ENCODE assay signal across 10 mouse cellular contexts in genomic region chr17:34813747-34814146, GRCm38 (mm10). TPM values are rescaled to one million over a fixed set of nuclear protein-coding genes. Genes with fewer than 3 reads are reported as not detected.
DNase-seq lines count a peak whose midpoint lies in the region; ATAC-seq and TF ChIP-seq lines count a peak whose summit lies in the region.
"Not testable (repeated sequence)": the region's sequence is repeated elsewhere in the genome, so short reads cannot be mapped to it uniquely, and the experiment has no call there.
"Had no signal": no experiment of that assay in that cellular context is flagged by ENCODE, and none has a peak within 500 bp of the region (broad histone marks: within the 10 kb centered on the region; RNA-seq: fewer than 3 reads in every experiment).

No protein-coding gene starts in this region.

- H3K27ac ChIP-seq in MEL (ENCODE audit: control insufficient read depth, low read depth, low read length); embryonic fibroblast, embryonic 13.5 days (ENCODE audit: insufficient read depth, low read length): not testable (repeated sequence)

- H3K9ac ChIP-seq in MEL (ENCODE audit: control insufficient read depth, low read depth, low read length, poor library complexity, severe bottlenecking), result not testable (repeated sequence)

- not testable (repeated sequence) for H3K9me3 ChIP-seq in MEL (replicated peaks; ENCODE audit: insufficient read depth, low read length)

- TF ChIP-seq CTCF in MEL (IDR thresholded peaks at IDR 0.05 in 2 of 3, conservative IDR thresholded peaks at IDR 0.05 in 1 of 3; ENCODE audit: control insufficient read depth in 1 of 3, insufficient read depth in 1 of 3, low read depth in 2 of 3, low read length in 3 of 3, poor library complexity in 1 of 3, severe bottlenecking in 1 of 3), result peak; percentile 63 to 93 (median 81)
- TF ChIP-seq CTCF in embryonic fibroblast, embryonic 13.5 days (IDR thresholded peaks at IDR 0.05; ENCODE audit: borderline replicate concordance, insufficient read depth, low read length), result 0 out of 2 replicates have a peak, but pooled peaks have one; percentile 19

- peak; percentile 33 for DNase-seq in MEL (ENCODE audit: low read depth, low spot score)
- peak; percentile 20 for DNase-seq in c-Kit-positive CD71-positive TER-119-negative erythroid progenitor cells, embryonic 14.5 days (ENCODE audit: low read depth)
- peak; percentile 43 for DNase-seq in heart, postnatal 4 days
- peak; percentile 38 to 64 for DNase-seq in layer of hippocampus, postnatal 25 days (ENCODE audit: extremely low spot score in 1 of 2, low spot score in 1 of 2)
- peak; percentile 52 for DNase-seq in right cerebral cortex, postnatal 4 days

- TF ChIP-seq POLR2A in MEL (IDR thresholded peaks at IDR 0.05; ENCODE audit: control insufficient read depth in 1 of 2, insufficient read depth in 1 of 2, low read depth in 1 of 2, low read length in 2 of 2, poor library complexity in 1 of 2); embryonic fibroblast, embryonic 13.5 days (IDR thresholded peaks at IDR 0.05; ENCODE audit: low read depth, low read length): not testable (repeated sequence)

- peak; percentile 38; the same call in 1 of the 2 replicates for ATAC-seq in megakaryocyte, adult 5-6 weeks (ENCODE audit: poor library complexity, severe bottlenecking)

- not testable (repeated sequence) for H3K79me2 ChIP-seq in MEL (ENCODE audit: control insufficient read depth, insufficient read depth, low read length, poor library complexity)

- H3K4me1 ChIP-seq in MEL (ENCODE audit: control insufficient read depth in 1 of 2, insufficient read depth in 2 of 2, low read length in 2 of 2); embryonic fibroblast, embryonic 13.5 days (ENCODE audit: control insufficient read depth, insufficient read depth, low read length): not testable (repeated sequence)

- TF ChIP-seq RAD21 in MEL (IDR thresholded peaks at IDR 0.05; ENCODE audit: low read depth, low read length), result peak; percentile 39

- H3K36me3 ChIP-seq in MEL (ENCODE audit: control insufficient read depth in 1 of 2, insufficient read depth in 2 of 2, low read length in 2 of 2), result not testable (repeated sequence)

- not testable (repeated sequence) for H3K27me3 ChIP-seq in MEL (ENCODE audit: control insufficient read depth in 1 of 2, insufficient read depth in 2 of 2, low read length in 2 of 2)

- not testable (repeated sequence) for TF ChIP-seq EP300 in MEL (IDR thresholded peaks at IDR 0.05; ENCODE audit: low read depth in 1 of 2, low read length in 2 of 2)

- H3K4me3 ChIP-seq in MEL (ENCODE audit: control insufficient read depth in 1 of 2, insufficient read depth in 1 of 2, low read depth in 2 of 2, low read length in 2 of 2); embryonic fibroblast, embryonic 13.5 days (ENCODE audit: insufficient read depth, low read length): not testable (repeated sequence)

TF ChIP-seq in MEL, 35 proteins besides CTCF, POLR2A, EP300 and RAD21:
- peak; percentile 43 for TF ChIP-seq SMC3 (IDR thresholded peaks at IDR 0.05; ENCODE audit: low read depth, low read length)
- peak; percentile 29; the same call in 1 of the 2 replicates for TF ChIP-seq ZC3H11A (IDR thresholded peaks at IDR 0.05; ENCODE audit: low read depth, low read length)

RNA-seq across cellular contexts. Expression of gene Cyp21a1, which starts 9.4 kb away (rescaled TPM):
- not detected in 2 replicates for total RNA-seq in MEL (2012; rRNA removed)
- polyA plus RNA-seq in MEL (2012; ENCODE audit: insufficient read depth in 1 of 2, insufficient read length in 2 of 2, low read depth in 1 of 2, low replicate concordance in 2 of 2, missing spikeins in 1 of 2), result not detected
- not detected in 2 replicates for polyA plus RNA-seq in embryonic fibroblast, embryonic 13.5 days (2011; ENCODE audit: insufficient read length, low read depth, missing spikeins)
- total RNA-seq in heart, postnatal 4 days (2021), result not detected
- total RNA-seq in layer of hippocampus, postnatal 25 days (2021), result under 1 TPM; 0.12 to 0.19 TPM
- not detected in 2 replicates for total RNA-seq in megakaryocyte, adult 5-6 weeks (2015)
- not detected in 2 replicates for total RNA-seq in megakaryocyte, adult 5-6 weeks (2017)
- total RNA-seq: gastrocnemius, postnatal 36 days had no signal
- polyA plus RNA-seq: erythroblast, embryonic 14.5 days; hindbrain, embryonic 14.5 days had no signal

RNA-seq across cellular contexts. Expression of gene Stk19, which starts 23.0 kb away (rescaled TPM):
- total RNA-seq in MEL (2012; rRNA removed), result 33.6 and 43.3 TPM in 2 replicates
- polyA plus RNA-seq in MEL (2012; ENCODE audit: insufficient read depth in 1 of 2, insufficient read length in 2 of 2, low read depth in 1 of 2, low replicate concordance in 2 of 2, missing spikeins in 1 of 2), result 10 to 100 TPM in 1 of 2 experiments, not detected in 1; 56.5 TPM
- polyA plus RNA-seq in embryonic fibroblast, embryonic 13.5 days (2011; ENCODE audit: insufficient read length, low read depth, missing spikeins), result 17.9 and 19.2 TPM in 2 replicates
- 10 to 100 TPM; 13.6 to 16.2 TPM for total RNA-seq in heart, postnatal 4 days (2021)
- 10 to 100 TPM; 57.3 to 59.8 TPM for total RNA-seq in layer of hippocampus, postnatal 25 days (2021)
- total RNA-seq in megakaryocyte, adult 5-6 weeks (2015), result 17.5 and 21.8 TPM in 2 replicates
- 24.7 and 33.7 TPM in 2 replicates for total RNA-seq in megakaryocyte, adult 5-6 weeks (2017)

RNA-seq across cellular contexts. Expression of gene Dxo, which starts 23.1 kb away (rescaled TPM):
- total RNA-seq in MEL (2012; rRNA removed), result 15.2 and 18.0 TPM in 2 replicates
- polyA plus RNA-seq in MEL (2012; ENCODE audit: insufficient read depth in 1 of 2, insufficient read length in 2 of 2, low read depth in 1 of 2, low replicate concordance in 2 of 2, missing spikeins in 1 of 2), result 10 to 100 TPM in 1 of 2 experiments, not detected in 1; 39.7 TPM
- 21.9 and 25.0 TPM in 2 replicates for polyA plus RNA-seq in embryonic fibroblast, embryonic 13.5 days (2011; ENCODE audit: insufficient read length, low read depth, missing spikeins)
- total RNA-seq in heart, postnatal 4 days (2021), result 10 to 100 TPM; 21.4 to 23.0 TPM
- 10 to 100 TPM; 36.7 to 37.7 TPM for total RNA-seq in layer of hippocampus, postnatal 25 days (2021)
- 22.4 and 28.5 TPM in 2 replicates for total RNA-seq in megakaryocyte, adult 5-6 weeks (2015)
- total RNA-seq in megakaryocyte, adult 5-6 weeks (2017), result 17.7 and 24.6 TPM in 2 replicates

RNA-seq across cellular contexts. Expression of gene Skiv2l, which starts 36.3 kb away (rescaled TPM):
- total RNA-seq in MEL (2012; rRNA removed), result 29.6 and 34.9 TPM in 2 replicates
- polyA plus RNA-seq in MEL (2012; ENCODE audit: insufficient read depth in 1 of 2, insufficient read length in 2 of 2, low read depth in 1 of 2, low replicate concordance in 2 of 2, missing spikeins in 1 of 2), result 10 to 100 TPM in 1 of 2 experiments, not detected in 1; 47.0 TPM
- 25.6 and 27.7 TPM in 2 replicates for polyA plus RNA-seq in embryonic fibroblast, embryonic 13.5 days (2011; ENCODE audit: insufficient read length, low read depth, missing spikeins)
- total RNA-seq in heart, postnatal 4 days (2021), result 10 to 100 TPM; 27.4 to 27.9 TPM
- 10 to 100 TPM; 64.7 to 72.4 TPM for total RNA-seq in layer of hippocampus, postnatal 25 days (2021)
- total RNA-seq in megakaryocyte, adult 5-6 weeks (2015), result 13.3 and 17.1 TPM in 2 replicates
- total RNA-seq in megakaryocyte, adult 5-6 weeks (2017), result 34.8 and 43.5 TPM in 2 replicates

RNA-seq across cellular contexts. Expression of gene Nelfe, which starts 36.4 kb away (rescaled TPM):
- total RNA-seq in MEL (2012; rRNA removed), result 58.8 and 67.6 TPM in 2 replicates
- 100 to 1,000 TPM in 1 of 2 experiments, not detected in 1; 192 TPM for polyA plus RNA-seq in MEL (2012; ENCODE audit: insufficient read depth in 1 of 2, insufficient read length in 2 of 2, low read depth in 1 of 2, low replicate concordance in 2 of 2, missing spikeins in 1 of 2)
- 31.5 and 34.7 TPM in 2 replicates for polyA plus RNA-seq in embryonic fibroblast, embryonic 13.5 days (2011; ENCODE audit: insufficient read length, low read depth, missing spikeins)
- 10 to 100 TPM; 30.4 to 34.2 TPM for total RNA-seq in heart, postnatal 4 days (2021)
- total RNA-seq in layer of hippocampus, postnatal 25 days (2021), result 10 to 100 TPM; 32.1 to 39.1 TPM
- total RNA-seq in megakaryocyte, adult 5-6 weeks (2015), result 35.4 and 45.1 TPM in 2 replicates
- 25.1 and 26.2 TPM in 2 replicates for total RNA-seq in megakaryocyte, adult 5-6 weeks (2017)
